Mouse (Mus musculus) heart, postnatal 0 days (tissue): ENCODE measurements at regions not wholly inside any gene's neighbourhood (a gene's known extent, or its start where the extent isn't known, plus 50 kb on each side); places are given as distances from the start of the nearest gene placed in this dataset.

Experiments used
- CTCF ChIP-seq: IDR thresholded peaks from 2 replicates; pipeline ENCODE4 v1.5.1; 2016; ENCODE audit warnings: antibody characterized with exemption, control low read depth, low read depth
- EP300 ChIP-seq: IDR thresholded peaks from 2 replicates; pipeline ENCODE4 v1.6.1; 2016; ENCODE audit warnings: antibody characterized with exemption, low read depth

- TF ChIP-seq CTCF (no peak), EP300 (no peak)
Observed at GRCm38 (mm10) chr4:81734391-81734790, 291.8 kb upstream of the Mpdz start.
